Mouse (Mus musculus): ENCODE results near the gene Spa17. TPM values are rescaled to one million over a fixed set of nuclear protein-coding genes. Genes with fewer than 3 reads are reported as not detected.

Spa17 gene
- total and polyA plus RNA-seq, 3 experiments = 0.46 to 2.6 TPM; not detected in 1

- TF ChIP-seq TAL1 (IDR thresholded peaks at IDR 0.05; ENCODE audit: low read length) (no peak), ZNF384 (IDR thresholded peaks at IDR 0.05; ENCODE audit: low read depth, low read length) (peak; percentile 81), KAT2A (conservative IDR thresholded peaks at IDR 0.05; ENCODE audit: low read depth, low read length) (no peak), NRF1 (IDR thresholded peaks at IDR 0.05; ENCODE audit: insufficient read depth, low read depth, low read length, poor library complexity, severe bottlenecking) (no peak), HCFC1 (IDR thresholded peaks at IDR 0.05; ENCODE audit: low read depth, low read length) (no peak), JUND (IDR thresholded peaks at IDR 0.05; ENCODE audit: low read depth, low read length) (no peak), BHLHE40 (IDR thresholded peaks at IDR 0.05; ENCODE audit: borderline replicate concordance, low read depth, low read length) (no peak), MEF2A (IDR thresholded peaks at IDR 0.05; ENCODE audit: extremely low read depth, insufficient replicate concordance, low read depth, low read length, poor library complexity, severe bottlenecking) (no peak), TBP (IDR thresholded peaks at IDR 0.05; ENCODE audit: low read depth, low read length) (no peak), POLR2AphosphoS5 (IDR thresholded peaks at IDR 0.05; ENCODE audit: borderline replicate concordance, low read depth, low read length) (no peak), ELF1 (IDR thresholded peaks at IDR 0.05; ENCODE audit: low read depth, low read length) (no peak), POLR2AphosphoS2 (IDR thresholded peaks at IDR 0.05; ENCODE audit: low read length) (no peak), MYC (IDR thresholded peaks at IDR 0.05; ENCODE audit: low read depth, low read length) (no peak), E2F4 (IDR thresholded peaks at IDR 0.05; ENCODE audit: borderline replicate concordance, low read depth, low read length) (no peak), TCF12 (IDR thresholded peaks at IDR 0.05; ENCODE audit: low read depth, low read length) (no peak), POLR2A (IDR thresholded peaks at IDR 0.05; ENCODE audit: control insufficient read depth in 1 of 2, insufficient read depth in 1 of 2, low read depth in 1 of 2, low read length in 2 of 2, poor library complexity in 1 of 2) (no peak), MYB (IDR thresholded peaks at IDR 0.05; ENCODE audit: low read depth, low read length) (no peak)
Observed at GRCm38 (mm10) chr9:37636335-37636734, 22.8 kb upstream of the Spa17 start (continued).

GRCm38 (mm10) chr9:37634269-37634668 lies 20.7 kb upstream of the Spa17 start:
- TF ChIP-seq UBTF (IDR thresholded peaks at IDR 0.05; ENCODE audit: borderline replicate concordance, insufficient read depth, low read depth, low read length) = no peak
- no peak for TF ChIP-seq MAZ (IDR thresholded peaks at IDR 0.05; ENCODE audit: low read depth, low read length)
- no peak for TF ChIP-seq SMC3 (IDR thresholded peaks at IDR 0.05; ENCODE audit: low read depth, low read length)
- no peak for TF ChIP-seq POLR2A (IDR thresholded peaks at IDR 0.05; ENCODE audit: control insufficient read depth in 1 of 2, insufficient read depth in 1 of 2, low read depth in 1 of 2, low read length in 2 of 2, poor library complexity in 1 of 2)
- TF ChIP-seq JUND (IDR thresholded peaks at IDR 0.05; ENCODE audit: low read depth, low read length) = no peak
- no peak for TF ChIP-seq ZKSCAN1 (IDR thresholded peaks at IDR 0.05; ENCODE audit: low read depth, low read length)
- TF ChIP-seq EP300 (IDR thresholded peaks at IDR 0.05; ENCODE audit: low read depth in 1 of 2, low read length in 2 of 2) = no peak
- TF ChIP-seq CHD2 (IDR thresholded peaks at IDR 0.05; ENCODE audit: low read length) = no peak
- no peak for TF ChIP-seq MEF2A (IDR thresholded peaks at IDR 0.05; ENCODE audit: extremely low read depth, insufficient replicate concordance, low read depth, low read length, poor library complexity, severe bottlenecking)
- no peak for TF ChIP-seq NELFE (IDR thresholded peaks at IDR 0.05; ENCODE audit: low read depth, low read length)
- no peak for TF ChIP-seq GATA1 (IDR thresholded peaks at IDR 0.05; ENCODE audit: low read depth, low read length)
- TF ChIP-seq CTCF (IDR thresholded peaks at IDR 0.05 in 2 of 3, conservative IDR thresholded peaks at IDR 0.05 in 1 of 3; ENCODE audit: control insufficient read depth in 1 of 3, insufficient read depth in 1 of 3, low read depth in 2 of 3, low read length in 3 of 3, poor library complexity in 1 of 3, severe bottlenecking in 1 of 3) = no peak
- no peak for TF ChIP-seq MXI1 (IDR thresholded peaks at IDR 0.05; ENCODE audit: low read depth, low read length)
- TF ChIP-seq TCF12 (IDR thresholded peaks at IDR 0.05; ENCODE audit: low read depth, low read length) = no peak
- no peak for TF ChIP-seq TAL1 (IDR thresholded peaks at IDR 0.05; ENCODE audit: low read length)
- no peak for TF ChIP-seq USF2 (IDR thresholded peaks at IDR 0.05; ENCODE audit: borderline replicate concordance in 1 of 2, insufficient read depth in 1 of 2, low read depth in 1 of 2, low read length in 2 of 2)
- no peak for TF ChIP-seq POLR2AphosphoS5 (IDR thresholded peaks at IDR 0.05; ENCODE audit: borderline replicate concordance, low read depth, low read length)
- TF ChIP-seq MAX (IDR thresholded peaks at IDR 0.05; ENCODE audit: low read length) = no peak
- TF ChIP-seq E2F4 (IDR thresholded peaks at IDR 0.05; ENCODE audit: borderline replicate concordance, low read depth, low read length) = no peak
- no peak overlapping the region for H3K9ac ChIP-seq (ENCODE audit: control insufficient read depth, low read depth, low read length, poor library complexity, severe bottlenecking)
- no peaks in the 10 kb centered on the region for H3K79me2 ChIP-seq (ENCODE audit: control insufficient read depth, insufficient read depth, low read length, poor library complexity)
- no peak for DNase-seq (ENCODE audit: low read depth, low spot score)
- no peaks in the 10 kb centered on the region; a peak in 1 of 4 replicates for H3K4me1 ChIP-seq (ENCODE audit: control insufficient read depth in 1 of 2, insufficient read depth in 2 of 2, low read length in 2 of 2)
- no peaks in the 10 kb centered on the region for H3K9me3 ChIP-seq (replicated peaks; ENCODE audit: insufficient read depth, low read length)
- H3K27ac ChIP-seq (ENCODE audit: control insufficient read depth, low read depth, low read length) = no peak overlapping the region
- no peaks in the 10 kb centered on the region for H3K27me3 ChIP-seq (ENCODE audit: control insufficient read depth in 1 of 2, insufficient read depth in 2 of 2, low read length in 2 of 2)
- no peak overlapping the region for H3K4me3 ChIP-seq (ENCODE audit: control insufficient read depth in 1 of 2, insufficient read depth in 1 of 2, low read depth in 2 of 2, low read length in 2 of 2)
- H3K36me3 ChIP-seq (ENCODE audit: control insufficient read depth in 1 of 2, insufficient read depth in 2 of 2, low read length in 2 of 2) = peaks cover 0 to 4% of the 10 kb centered on the region in 2 experiments; a peak in 2 of 4 replicates
